Mouse (Mus musculus) lung, adult 2 months (tissue): ENCODE data around the gene Tecr.

Source experiments
- CTCF ChIP-seq: fragments of 200-500 bp; IDR thresholded peaks from 2 replicates; pipeline ENCODE4 v1.5.1; 2011; ENCODE audit warnings: mild to moderate bottlenecking, low read length, control low read depth; ENCODE audit not compliant: insufficient read depth
- POLR2A ChIP-seq: fragments of 200-500 bp; IDR thresholded peaks from 2 replicates; pipeline ENCODE4 v1.6.1; 2011; ENCODE audit warnings: low read depth, mild to moderate bottlenecking, control low read depth, low read length, borderline replicate concordance; ENCODE audit errors: extremely low read depth

GRCm38 (mm10) chr8:83656484-83657246, 48.9 kb upstream of the Tecr start:
- TF ChIP-seq POLR2A (no peak), CTCF (no peak)
